Mouse (Mus musculus) C3H10T1/2 (cell line): Measurements from ENCODE around the gene Zfc3h1. TPM values are rescaled to one million over a fixed set of nuclear protein-coding genes. Genes with fewer than 3 reads are reported as not detected.

Experiments
- polyA plus RNA-seq, 2 experiments: library from polyadenylated mRNA; unstranded; fragments of >200 nt; fragmentation: generic; extraction: Trizol; gene quantifications; one replicate each; pipeline ENCODE4 v1.2.1; 2012; ENCODE audit warnings: missing spikeins in 2 of 2

Gene Zfc3h1
- polyA plus RNA-seq, result 1 to 10 TPM in 1 of 2 experiments, under 1 TPM in 1; 0.54 to 7.9 TPM

GRCm38 (mm10) chr10:115384221-115385017 is at the start of gene Zfc3h1, which contains the start of gene Thap2:
Gene Zfc3h1, plus strand, starts transcription at chr10:115384959.
Gene Thap2, minus strand, starts transcription at chr10:115384443.

GRCm38 (mm10) chr10:115361840-115362622 is 22.7 kb upstream of the Zfc3h1 start, which contains the start of gene Tmem19:
Gene Tmem19, minus strand, starts transcription at chr10:115362501.

Other genes with a start within 250 kb of the Zfc3h1 start
- under 1 TPM; 0.12 to 0.19 TPM for gene Tph2, start 199.9 kb upstream of the Zfc3h1 start, polyA plus RNA-seq
- 1 to 10 TPM; 1.2 to 7.2 TPM for gene Tbc1d15, start 133.5 kb upstream of the Zfc3h1 start, polyA plus RNA-seq
- 10 to 100 TPM; 17.0 to 25.6 TPM for gene Rab21, start 69.4 kb upstream of the Zfc3h1 start, polyA plus RNA-seq
- 10 to 100 TPM; 11.0 to 29.7 TPM for gene Tmem19, start 22.5 kb upstream of the Zfc3h1 start, polyA plus RNA-seq
- 1 to 10 TPM; 3.4 to 5.4 TPM for gene Thap2, start 516 bp upstream of the Zfc3h1 start, polyA plus RNA-seq
- not detected for gene A930009A15Rik, start 185.0 kb downstream of the Zfc3h1 start, polyA plus RNA-seq
- gene Lgr5, start 202.8 kb downstream of the Zfc3h1 start, polyA plus RNA-seq, result under 1 TPM in 1 of 2 experiments, not detected in 1; 0.01 TPM